Mouse (Mus musculus): ENCODE data around the gene Nkx3-2.

- TF ChIP-seq MEF2A (IDR thresholded peaks at IDR 0.05; ENCODE audit: extremely low read depth, insufficient replicate concordance, low read depth, low read length, poor library complexity, severe bottlenecking) (no peak), UBTF (IDR thresholded peaks at IDR 0.05; ENCODE audit: borderline replicate concordance, insufficient read depth, low read depth, low read length) (no peak), CTCF (IDR thresholded peaks at IDR 0.05 in 2 of 3, conservative IDR thresholded peaks at IDR 0.05 in 1 of 3; ENCODE audit: control insufficient read depth in 1 of 3, insufficient read depth in 1 of 3, low read depth in 2 of 3, low read length in 3 of 3, poor library complexity in 1 of 3, severe bottlenecking in 1 of 3) (no peak)
Measured at GRCm38 (mm10) chr5:41760831-41761508, 3.3 kb downstream of the Nkx3-2 start.

Data from MEL (cell line).